Mouse (Mus musculus) retina, embryonic 14.5 days (tissue): ENCODE data around the gene Lrmp.
"Not testable (repeated sequence)": the region's sequence is repeated elsewhere in the genome, so short reads cannot be mapped to it uniquely, and the experiment has no call there.

Experiments
- DNase-seq: peaks from one replicate; pipeline ENCODE4 v3.0.0-alpha.2; 2015; ENCODE audit warnings: low spot score

The Lrmp gene

GRCm38 (mm10) chr6:145115476-145116097, at the start of gene Lrmp:
Lrmp (plus strand) TSS chr6:145115653.
- no peak for DNase-seq

GRCm38 (mm10) chr6:145066416-145066815, 49.0 kb upstream of the Lrmp start:
- no peak for DNase-seq

DNA sequence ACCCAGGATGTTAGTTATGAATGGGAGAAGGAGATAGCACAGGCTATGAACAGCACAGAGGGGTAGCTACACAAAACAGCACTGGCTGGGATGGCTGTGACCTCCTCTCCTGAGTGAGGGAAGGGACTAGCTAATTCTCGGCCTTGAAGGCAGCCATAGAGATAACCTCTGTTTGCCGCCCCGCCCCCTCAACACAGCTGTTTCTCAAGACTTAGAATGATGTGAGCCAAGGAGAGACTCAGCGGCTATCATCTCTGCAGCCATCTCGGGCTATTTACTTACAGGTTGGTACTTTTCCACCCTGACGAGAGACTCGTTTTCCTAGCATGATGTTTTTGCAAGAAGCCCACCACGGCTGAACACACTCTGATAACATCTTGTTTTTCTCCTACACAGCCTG, 47.8 kb upstream of the Lrmp start:
- DNase-seq = no peak

DNA sequence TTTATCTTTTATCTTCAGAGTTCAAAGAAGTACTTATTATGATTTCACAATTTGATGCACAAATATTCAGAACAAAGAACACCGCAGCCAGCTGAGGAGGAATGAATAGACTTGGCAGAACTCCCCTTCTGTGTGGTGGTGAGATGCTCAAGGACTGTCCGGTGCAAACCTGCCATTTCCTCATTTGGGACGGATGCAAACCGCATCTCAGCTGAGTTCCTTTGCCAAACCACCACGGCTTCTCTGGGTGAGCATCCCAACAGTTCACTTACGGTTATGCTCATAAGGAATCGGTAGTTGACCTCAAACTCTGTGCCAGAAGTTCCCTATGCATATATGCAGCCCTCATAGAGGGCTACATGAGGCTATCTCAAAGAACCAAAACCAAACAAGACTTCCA, 46.1 kb upstream of the Lrmp start:
- DNase-seq = no peak

DNA sequence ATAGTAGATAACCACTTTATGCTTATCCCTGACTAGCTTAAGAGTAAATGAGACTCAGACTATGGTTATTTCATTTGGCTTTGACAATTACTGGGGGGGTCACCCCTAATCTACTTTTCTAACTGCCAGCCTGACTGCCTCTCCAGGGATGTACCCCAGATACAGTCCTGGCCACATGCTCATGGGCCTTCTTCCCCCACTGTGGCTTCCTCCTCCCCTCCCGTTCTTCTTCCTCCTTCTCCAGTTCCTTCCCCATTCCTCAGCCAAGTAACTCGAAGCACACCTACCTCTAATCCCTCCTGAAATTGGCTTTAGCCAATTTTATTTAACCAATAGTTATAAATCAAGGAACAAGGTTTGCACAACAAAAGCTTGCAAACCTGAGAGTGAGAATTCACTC, 45.5 kb upstream of the Lrmp start:
- no peak for DNase-seq

GRCm38 (mm10) chr6:145074461-145074860, 41.0 kb upstream of the Lrmp start:
- no peak for DNase-seq

- DNase-seq = peak; percentile 51
Observed at GRCm38 (mm10) chr6:145075088-145075547, 40.3 kb upstream of the Lrmp start.

GRCm38 (mm10) chr6:145075548-145076224, 39.8 kb upstream of the Lrmp start, which contains the start of gene Bcat1:
Bcat1 (minus strand) TSS chr6:145076184.
- peak; percentile 77 for DNase-seq

- peak; percentile 25 for DNase-seq
Observed at GRCm38 (mm10) chr6:145076286-145076685, 39.2 kb upstream of the Lrmp start.

- DNase-seq = no peak
Observed at GRCm38 (mm10) chr6:145079087-145079759, 36.2 kb upstream of the Lrmp start.

GRCm38 (mm10) chr6:145081721-145082120, 33.7 kb upstream of the Lrmp start:
- DNase-seq = no peak

DNA sequence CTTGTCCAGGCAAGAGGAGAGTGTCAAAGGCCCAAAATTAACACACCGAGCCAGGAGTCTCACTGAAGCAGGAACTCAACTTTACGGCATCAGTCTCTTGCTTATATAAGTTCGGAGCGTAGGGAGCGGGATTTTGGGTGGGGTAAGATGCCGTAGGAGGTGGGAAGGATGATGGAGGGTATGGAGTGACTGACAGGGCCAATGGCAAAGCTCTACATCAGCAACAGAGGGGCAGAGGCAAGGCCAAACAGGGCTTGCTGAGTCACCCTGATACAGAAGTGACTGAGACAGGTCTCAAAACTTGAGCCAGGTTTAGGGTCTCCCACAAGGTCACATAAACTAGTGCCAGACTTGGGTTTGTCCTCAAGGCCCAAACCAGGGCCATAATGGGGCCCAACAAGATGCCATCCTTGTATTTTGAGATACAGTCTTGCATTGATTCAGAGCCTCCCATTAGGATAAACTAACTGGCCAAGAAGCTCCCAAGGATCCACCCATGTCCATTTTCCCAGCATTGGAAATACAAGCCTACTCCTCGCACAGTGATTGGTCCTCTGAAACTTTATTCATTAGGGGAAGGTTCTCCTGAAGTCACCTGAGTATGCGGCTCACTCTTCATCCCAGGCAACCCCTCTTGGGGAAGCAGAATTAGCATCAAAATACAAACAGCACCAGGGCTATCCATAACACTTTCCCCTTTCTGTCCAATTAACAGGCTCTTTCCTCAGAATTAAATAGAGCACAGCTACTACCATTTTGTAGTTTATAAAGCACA, 30.9 kb upstream of the Lrmp start:
- DNase-seq = no peak

- DNase-seq = peak; percentile 71
Observed at GRCm38 (mm10) chr6:145088451-145089113, 26.9 kb upstream of the Lrmp start.

GRCm38 (mm10) chr6:145089373-145089772, 26.1 kb upstream of the Lrmp start:
- no peak for DNase-seq

- no peak for DNase-seq
Observed at GRCm38 (mm10) chr6:145090201-145090863, 25.1 kb upstream of the Lrmp start.

GRCm38 (mm10) chr6:145090928-145091327, 24.5 kb upstream of the Lrmp start:
- no peak for DNase-seq

DNA sequence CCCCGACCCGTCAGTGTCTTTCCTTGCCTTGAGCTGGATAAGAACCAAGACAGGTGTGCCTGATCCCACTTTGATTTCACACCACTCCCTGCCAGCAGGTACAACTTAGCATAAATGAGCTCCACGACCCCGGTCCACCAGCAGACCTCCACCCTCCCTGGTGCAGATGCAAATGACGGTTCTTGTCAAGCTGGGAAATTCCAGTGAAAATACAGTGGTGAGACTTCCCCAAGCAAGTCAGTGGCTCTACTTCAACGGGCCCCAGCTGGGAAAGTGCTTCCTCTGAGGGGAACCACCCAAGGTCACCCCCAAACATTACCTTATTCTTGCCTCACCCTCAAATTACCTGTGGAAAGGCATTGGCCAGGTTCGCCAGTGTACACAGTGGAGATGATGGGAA, 23.5 kb upstream of the Lrmp start:
- no peak for DNase-seq

DNA sequence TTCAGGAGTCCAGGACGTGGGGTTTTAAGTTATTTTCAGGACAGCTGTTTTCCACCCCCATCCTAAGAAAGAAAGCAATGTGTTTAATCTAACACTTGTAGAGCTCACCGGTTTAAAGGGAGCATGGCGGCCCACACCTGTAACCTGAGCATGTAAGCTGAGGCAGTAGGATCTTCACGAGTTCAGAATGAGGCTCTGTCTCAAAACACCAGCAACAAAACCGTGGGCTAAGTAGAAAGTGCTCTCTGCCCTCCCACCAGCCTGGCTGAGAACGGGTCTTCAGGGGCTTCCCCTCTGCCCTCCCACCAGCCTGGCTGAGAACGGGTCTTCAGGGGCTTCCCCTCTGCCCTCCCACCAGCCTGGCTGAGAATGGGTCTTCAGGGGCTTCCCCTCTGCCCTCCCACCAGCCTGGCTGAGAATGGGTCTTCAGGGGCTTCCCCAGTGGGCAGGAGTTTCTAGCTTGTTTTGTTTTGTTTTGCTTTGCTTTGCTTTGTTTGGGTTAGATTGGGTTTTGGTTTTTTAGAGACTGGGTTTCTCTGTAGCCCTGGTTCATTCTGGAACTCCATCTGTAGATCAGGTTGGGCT, 22.3 kb upstream of the Lrmp start:
- not testable (repeated sequence) for DNase-seq

- no peak for DNase-seq
Observed at GRCm38 (mm10) chr6:145094431-145094830, 21.0 kb upstream of the Lrmp start.

DNA sequence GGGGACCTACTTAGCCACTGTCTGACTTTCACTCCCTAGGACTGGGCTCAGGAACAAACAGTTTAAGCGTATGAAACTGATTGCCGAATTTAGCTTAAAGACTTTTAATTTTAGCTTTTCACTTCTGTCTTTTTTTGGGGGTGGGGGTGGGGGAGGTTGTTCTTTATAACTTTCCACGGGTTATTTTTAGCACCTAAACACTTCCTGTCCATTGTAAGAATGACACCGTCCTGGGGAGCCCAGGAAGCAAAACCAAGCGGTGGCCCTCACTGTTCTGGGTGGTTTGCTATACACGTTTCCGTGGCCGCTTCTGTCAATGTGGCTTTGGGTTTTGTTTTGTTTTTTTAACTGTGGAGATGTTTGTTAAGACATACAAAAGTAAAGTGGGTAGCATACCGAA, 14.5 kb upstream of the Lrmp start:
- DNase-seq = no peak
